Mouse (Mus musculus): Measurements from ENCODE around the gene Ccdc117.
"Not testable (repeated sequence)": the region's sequence is repeated elsewhere in the genome, so short reads cannot be mapped to it uniquely, and the experiment has no call there.

Gene Ccdc117

DNA sequence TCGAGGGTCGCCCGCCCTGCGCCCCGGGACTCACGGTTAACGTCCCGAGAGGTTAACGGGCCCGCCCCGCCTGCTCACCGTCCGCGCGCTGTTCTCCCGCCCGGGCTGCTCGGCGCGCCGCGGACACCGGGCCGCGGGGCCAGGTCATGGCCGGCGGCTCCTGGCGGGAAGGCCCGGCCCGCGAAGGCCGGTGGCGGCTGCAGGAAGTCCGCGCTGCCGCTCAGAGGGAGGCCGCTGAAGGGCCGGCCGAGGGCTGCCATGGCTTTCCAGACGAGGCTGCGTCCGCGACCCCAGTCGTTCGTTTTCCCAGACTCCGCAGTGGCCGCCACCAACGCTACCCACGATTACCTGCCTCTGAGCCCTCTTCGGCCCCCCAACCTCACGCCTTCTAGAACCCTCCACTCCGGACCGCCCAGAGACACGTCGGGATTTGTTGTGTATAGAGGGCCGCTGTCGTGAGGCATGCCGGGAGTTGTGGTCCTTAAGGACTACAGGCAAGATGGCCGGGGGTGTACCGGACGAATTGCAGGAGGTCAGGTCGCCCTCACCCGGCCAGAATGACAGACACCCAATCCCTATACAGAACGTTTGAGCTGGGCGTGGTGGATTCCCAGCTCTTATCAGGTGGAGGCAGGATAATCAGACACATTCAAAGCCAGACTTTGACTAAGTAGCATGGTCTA lies at the start of gene Ccdc117:
Gene Ccdc117, minus strand, starts transcription at position 389 of the 683 bp plus-strand sequence.
- peak; percentile 93 for DNase-seq

DNA sequence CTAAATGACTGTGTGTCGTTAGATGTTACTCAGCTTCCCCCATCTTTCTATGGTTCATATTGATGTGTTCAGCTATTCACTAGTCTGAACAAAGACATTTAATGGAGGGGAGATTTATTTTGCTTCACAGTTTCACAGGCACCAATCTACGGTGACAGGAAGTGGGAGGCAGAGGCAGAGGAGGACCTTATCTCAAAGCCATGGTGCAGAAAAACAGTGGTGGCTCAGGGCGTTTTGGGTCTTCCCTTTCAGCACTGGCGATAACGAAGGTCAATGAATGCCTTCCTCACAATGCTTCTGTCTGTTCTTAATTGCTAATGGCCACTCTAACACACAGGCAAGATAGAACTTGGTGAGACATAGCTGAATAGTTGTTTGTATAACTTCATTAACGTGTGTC lies 33.1 kb upstream of the Ccdc117 start:
- DNase-seq = no peak

DNA sequence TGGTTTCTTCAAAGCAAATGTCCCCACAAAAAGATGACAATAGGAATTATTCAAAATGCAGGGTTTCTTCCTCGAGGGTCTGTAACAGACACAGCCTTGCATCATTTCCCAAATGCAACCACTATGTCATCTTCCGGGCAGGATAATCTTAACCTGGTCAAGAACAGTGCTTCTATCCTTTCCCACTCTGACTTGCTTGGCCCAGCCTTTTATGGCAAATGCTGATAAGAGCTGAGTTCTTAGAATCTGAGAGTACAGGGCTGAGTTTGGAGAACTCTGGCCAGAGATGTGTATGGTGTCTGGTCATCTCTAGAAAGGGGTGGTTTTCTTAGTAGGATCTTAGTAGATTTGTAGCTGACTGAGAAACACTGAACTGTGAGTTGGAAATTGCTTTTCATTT lies 31.8 kb upstream of the Ccdc117 start:
- no peak for DNase-seq

DNA sequence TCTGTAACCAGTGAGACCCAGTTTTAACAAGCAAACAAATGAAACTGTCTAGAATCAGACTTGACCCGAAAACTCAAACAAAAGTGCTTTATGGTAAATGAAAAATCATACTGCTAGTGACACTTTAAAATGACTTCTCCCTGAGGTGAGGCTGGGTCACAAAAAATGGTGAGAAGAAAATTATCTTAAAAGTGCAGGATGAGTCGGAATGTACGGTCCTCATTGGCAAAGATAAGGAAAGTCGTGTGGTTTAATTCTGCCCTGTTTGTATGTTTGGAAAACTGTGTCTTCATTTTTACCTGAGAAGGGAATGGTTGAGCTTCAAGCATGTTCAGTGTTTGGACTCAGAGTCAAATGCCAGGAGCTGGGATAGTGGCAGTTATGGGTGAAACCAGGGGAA lies 29.9 kb upstream of the Ccdc117 start:
- DNase-seq = no peak

DNA sequence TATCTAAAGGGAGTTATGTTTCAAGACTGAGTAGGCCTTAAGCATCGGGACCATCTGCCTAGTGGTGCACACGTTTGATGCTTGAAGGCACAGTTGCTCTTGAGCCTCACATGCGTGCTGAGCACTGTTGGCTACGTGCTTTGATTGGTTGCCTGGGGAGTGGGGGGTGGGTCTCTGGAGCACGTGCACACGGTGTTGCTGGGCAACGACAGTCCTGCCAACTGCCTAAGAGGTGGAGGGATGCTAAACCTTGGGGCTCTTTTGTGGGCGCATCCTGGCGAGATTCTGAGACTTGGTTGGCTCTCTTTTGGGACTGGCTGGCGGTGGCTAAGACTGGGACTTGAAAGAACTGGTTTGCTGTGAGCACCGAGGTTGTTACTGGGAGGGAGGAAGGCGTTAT lies 27.5 kb upstream of the Ccdc117 start, which contains the start of gene Ankrd36:
Gene Ankrd36, plus strand, starts transcription at position 211 of the 400 bp plus-strand sequence.
- no peak for DNase-seq

GRCm38 (mm10) chr11:5568082-5568481 lies 26.1 kb upstream of the Ccdc117 start:
- no peak for DNase-seq

DNA sequence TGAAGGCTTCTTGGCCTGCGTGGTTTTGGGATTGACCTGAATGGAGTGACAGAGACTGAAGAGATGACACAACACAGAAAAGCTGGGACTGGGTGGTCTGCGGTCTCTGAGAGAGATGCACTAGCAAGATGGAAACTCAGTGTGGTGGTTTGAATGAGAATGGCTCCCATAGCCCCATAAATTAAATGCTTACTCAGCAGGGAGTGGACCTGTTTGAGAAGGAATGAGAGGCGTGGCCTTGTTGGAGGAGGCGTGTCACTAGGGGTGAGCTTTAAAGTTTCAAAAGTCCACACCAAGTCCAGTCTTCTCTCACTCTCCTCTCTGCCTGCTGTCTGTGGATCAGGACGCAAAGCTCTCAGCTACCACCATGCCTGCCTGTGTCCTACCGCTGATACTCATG lies 25.7 kb upstream of the Ccdc117 start:
- DNase-seq = no peak

- DNase-seq = no peak
These were observed 24.5 kb upstream of the Ccdc117 start for GRCm38 (mm10) chr11:5566506-5566905.

GRCm38 (mm10) chr11:5565596-5565995 lies 23.6 kb upstream of the Ccdc117 start:
- no peak for DNase-seq

DNA sequence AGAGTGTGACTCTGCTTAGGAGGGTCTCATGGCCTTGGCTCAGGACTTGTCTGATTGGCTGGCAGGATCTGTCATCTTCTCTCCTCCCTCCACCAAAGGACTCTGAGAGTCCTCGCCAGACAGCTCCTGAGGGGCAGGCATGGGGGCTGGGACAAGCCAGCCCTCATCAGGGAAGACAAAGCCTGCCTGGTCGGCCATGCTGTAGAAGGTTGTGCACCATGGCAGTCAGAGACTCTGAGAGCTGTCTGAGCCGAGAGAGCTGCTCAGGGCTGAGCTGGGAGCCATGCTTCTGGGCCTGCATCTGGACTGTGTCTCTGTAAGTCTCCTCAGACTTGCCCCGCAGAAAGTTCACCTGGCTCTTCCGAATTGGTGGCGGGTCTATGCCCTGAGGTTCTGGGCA lies 21.9 kb upstream of the Ccdc117 start:
- no peak for DNase-seq

- DNase-seq = no peak
These were observed 20.8 kb upstream of the Ccdc117 start for GRCm38 (mm10) chr11:5562625-5563268.

- no peak for DNase-seq
These were observed 18.3 kb upstream of the Ccdc117 start for GRCm38 (mm10) chr11:5560273-5560672.

DNA sequence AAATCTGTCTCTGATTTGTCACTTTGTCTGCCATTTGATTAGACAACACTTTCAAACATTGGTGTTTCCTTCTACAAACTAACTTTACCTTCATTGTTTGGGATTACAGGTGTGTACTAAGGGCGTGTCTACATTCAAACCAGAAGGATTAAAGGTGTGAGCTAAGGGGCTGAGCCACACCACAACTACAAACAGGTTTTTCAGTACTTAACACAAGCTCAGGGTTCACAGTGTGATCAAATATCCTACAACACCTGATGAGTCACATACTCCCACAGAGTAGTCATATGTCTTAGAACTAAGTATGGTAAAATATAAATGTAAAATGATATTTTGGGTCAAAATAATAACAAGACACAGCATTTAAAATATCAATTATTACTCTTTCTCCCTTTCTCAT lies 9.9 kb upstream of the Ccdc117 start:
- no peak for DNase-seq

GRCm38 (mm10) chr11:5551430-5551829 lies 9.4 kb upstream of the Ccdc117 start:
- no peak for DNase-seq

DNA sequence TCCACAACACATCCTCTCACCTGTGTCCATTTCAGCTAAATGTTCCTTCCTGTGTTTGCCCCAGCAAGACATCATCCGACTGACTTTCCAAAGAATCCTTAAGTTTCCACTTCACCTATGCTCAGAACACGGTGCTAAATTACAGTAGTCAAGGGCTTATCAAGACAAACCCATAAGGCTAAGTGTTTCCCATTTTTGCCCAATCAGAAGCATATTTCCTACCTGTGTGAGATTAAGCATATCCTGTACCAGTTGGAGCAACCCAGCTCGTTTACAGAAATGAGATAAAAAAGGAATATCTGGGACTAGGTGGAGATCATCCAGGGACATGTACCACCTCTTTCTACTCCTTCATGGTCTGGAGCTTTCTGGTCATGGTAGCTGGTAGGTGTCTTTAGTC lies 4.7 kb upstream of the Ccdc117 start:
- no peak for DNase-seq

- no peak for DNase-seq
These were observed 3.5 kb upstream of the Ccdc117 start for GRCm38 (mm10) chr11:5545457-5545856.

- DNase-seq = not testable (repeated sequence)
These were observed 2.7 kb upstream of the Ccdc117 start for GRCm38 (mm10) chr11:5544709-5545108.

GRCm38 (mm10) chr11:5543281-5543680 lies 1.3 kb upstream of the Ccdc117 start:
- no peak for DNase-seq

DNA sequence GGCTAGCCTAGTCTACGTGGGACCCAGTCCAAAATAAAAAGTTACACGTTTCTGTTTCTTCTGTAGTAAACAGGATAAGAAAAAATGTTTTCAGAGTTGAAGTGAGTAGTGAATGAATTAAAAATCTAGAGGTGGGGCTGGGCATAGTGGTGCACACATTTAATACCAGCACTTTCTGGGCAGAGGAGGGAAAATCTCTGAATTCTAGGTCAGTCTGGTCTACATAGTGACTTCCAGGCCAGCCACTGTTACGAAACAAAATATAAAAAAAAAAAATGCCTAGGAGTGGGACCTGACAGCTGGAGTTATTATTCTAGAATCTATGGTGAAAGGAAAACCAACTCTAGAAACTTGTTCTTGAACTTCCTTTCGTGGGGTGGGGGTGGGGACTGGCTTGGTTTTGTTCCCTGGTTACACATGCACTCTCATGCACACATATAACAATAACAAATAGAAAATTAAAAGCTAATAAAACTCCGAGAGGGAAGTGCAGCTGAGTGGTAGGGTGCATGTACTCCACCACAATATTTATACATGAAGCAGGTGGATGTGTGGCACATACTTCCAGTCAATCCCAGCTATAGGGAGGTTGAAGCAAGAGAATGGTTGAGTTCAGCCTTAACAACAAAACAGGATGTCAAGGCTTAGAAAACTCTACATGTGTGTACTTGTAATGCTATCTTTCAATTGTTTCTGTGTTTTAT lies 647 bp upstream of the Ccdc117 start:
- no peak for DNase-seq

- DNase-seq = no peak
These were observed 673 bp downstream of the Ccdc117 start for GRCm38 (mm10) chr11:5541230-5541798.

DNA sequence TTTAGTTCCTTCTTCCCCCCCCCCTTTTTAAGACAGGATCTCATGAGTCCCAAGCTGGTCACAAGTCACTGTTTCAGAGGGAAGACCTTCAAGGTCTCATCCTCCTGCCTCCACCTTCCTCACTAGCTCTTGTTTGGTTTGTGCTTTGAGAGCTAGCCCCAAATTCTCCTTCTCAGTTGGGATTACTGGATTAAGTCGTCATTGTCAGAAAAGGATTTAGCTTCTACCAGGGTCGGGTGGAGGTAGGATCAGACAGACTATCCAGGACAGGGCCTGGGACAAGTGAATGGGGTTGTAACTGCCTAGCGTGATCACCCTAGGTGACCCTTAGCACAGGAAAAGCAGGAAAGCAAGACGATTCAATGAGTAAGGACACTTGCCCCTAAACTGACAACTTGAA lies 1.7 kb downstream of the Ccdc117 start:
- DNase-seq = no peak

GRCm38 (mm10) chr11:5537454-5537853 lies 4.5 kb downstream of the Ccdc117 start:
- DNase-seq = not testable (repeated sequence)

DNA sequence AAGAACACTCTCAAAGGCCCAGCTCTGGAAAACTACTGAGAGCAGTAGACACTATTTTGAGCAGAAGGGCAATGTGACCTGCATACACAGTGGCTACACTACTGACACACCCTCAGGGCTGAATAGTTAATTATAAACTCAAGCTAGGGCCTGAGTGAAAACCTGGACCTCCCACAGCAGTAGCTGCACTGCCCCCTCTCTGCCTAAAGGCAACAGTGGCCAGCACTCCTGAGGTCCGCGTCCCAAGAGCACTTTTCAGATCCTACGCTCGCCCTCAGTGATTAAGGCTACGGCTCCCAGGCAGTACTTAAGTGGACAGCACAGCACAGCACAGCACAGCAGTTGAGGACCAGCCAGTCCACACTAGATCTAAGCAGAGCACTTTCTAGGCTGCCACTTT lies 8.9 kb downstream of the Ccdc117 start:
- no peak for DNase-seq

DNA sequence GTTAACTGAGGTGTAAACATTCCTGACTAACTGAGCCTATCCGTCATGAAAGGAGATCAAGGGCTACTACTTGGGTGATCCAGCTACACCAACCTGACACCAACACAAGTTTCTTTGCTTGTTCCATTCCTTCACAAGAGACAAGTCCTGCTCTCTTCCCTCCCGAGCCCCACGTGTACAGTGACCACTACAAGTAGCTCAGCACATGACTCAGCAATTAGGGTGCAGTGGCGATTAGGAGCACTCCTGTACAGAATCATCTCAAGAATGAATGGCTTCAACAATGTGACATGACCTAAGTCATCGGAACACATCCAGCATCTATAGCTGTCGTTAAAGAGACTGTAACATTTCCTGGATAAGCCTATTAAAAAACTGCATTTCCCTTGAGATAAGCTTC lies 11.3 kb downstream of the Ccdc117 start:
- DNase-seq = no peak

Measured in right cerebral cortex, adult 18-20 months (tissue).